Mouse (Mus musculus) heart, postnatal 4 days (tissue): ENCODE results near the gene Zdhhc22. TPM values are rescaled to one million over a fixed set of nuclear protein-coding genes. Genes with fewer than 3 reads are reported as not detected.
A peak's percentile ranks its signal among the peaks of the same experiment; 100 is the strongest.

Source experiments
- DNase-seq: peaks from one replicate; pipeline ENCODE4 v3.0.0; 2021
- microRNA-seq, 2 experiments: library from miRNA; unstranded; fragments of <30 nt; microRNA quantifications; one replicate each; pipeline ENCODE4 v1.2.0; 2021 to 2022
- total RNA-seq, 2 experiments: library from RNA; stranded (reverse); gene quantifications; 2 replicates each; pipeline ENCODE4 v1.2.3; 2021

The Zdhhc22 gene
- total RNA-seq, 2 experiments from 2014 or later, result not detected

DNA sequence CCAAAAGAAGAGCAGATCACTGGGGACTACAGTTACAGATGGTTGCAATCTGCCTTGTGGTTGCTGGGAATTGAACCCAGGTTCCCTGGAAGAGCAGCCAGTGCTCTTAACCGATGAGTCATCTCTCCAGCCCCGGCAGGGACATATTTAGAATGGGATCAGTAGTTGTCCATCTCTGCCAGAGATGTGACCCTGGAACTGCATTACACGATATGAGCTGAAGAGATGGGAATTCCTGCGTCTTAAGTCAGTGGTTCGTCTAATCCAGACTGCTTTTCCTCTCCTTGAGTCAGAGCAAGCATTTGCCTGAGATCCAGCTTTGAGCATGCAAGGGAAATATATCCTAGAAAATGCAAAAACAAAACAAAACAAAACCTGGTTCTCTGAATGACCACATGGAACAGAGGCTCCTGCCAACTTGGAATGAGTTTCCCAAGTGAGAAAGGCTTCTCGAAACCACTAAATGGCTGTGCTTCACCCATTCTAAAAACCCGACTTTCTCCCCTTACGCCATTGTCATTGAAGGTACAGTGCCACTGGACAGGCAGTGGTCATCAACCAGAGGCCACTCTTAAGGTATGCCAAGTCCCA is 54.4 kb downstream of the Zdhhc22 start:
- no peak for DNase-seq

DNA sequence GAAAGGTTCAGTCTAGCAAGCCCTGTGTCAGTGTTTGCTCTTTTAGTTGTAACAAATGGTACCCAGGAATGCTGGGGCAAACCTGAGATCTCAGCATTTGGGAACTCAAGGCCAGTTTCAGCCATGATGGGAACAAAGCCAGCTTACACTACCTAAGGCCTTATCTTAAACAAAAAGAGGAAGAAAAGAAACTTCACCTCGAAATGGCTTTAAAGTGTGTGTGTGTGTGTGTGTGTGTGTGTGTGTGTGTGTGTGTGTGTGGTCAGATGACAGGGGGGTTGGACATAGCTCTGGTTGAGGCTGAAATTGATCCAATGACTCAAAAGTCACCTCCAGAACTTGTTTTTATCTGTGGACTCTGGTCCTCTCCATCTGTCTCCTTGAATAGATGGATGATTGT is 55.5 kb downstream of the Zdhhc22 start:
- DNase-seq, result no peak

DNA sequence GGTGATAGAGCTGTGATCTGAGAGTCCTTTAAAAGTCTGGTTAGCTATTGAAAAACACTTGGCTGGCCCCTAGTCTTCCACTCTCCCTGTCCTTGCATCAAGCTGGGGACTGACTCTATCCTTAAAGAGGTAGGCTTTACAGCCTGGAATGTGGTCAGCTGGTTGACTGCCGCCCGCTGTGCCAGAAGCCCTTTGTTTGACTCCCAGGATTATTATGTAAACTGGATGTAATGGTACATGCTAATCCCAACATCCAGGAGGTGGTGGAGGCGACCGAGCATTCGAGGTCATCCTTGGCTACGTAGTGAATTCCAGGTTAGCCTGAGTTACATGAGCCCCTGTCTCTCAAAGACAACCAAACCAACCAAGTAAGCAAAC is 57.7 kb downstream of the Zdhhc22 start:
- peak; percentile 60 for DNase-seq

DNA sequence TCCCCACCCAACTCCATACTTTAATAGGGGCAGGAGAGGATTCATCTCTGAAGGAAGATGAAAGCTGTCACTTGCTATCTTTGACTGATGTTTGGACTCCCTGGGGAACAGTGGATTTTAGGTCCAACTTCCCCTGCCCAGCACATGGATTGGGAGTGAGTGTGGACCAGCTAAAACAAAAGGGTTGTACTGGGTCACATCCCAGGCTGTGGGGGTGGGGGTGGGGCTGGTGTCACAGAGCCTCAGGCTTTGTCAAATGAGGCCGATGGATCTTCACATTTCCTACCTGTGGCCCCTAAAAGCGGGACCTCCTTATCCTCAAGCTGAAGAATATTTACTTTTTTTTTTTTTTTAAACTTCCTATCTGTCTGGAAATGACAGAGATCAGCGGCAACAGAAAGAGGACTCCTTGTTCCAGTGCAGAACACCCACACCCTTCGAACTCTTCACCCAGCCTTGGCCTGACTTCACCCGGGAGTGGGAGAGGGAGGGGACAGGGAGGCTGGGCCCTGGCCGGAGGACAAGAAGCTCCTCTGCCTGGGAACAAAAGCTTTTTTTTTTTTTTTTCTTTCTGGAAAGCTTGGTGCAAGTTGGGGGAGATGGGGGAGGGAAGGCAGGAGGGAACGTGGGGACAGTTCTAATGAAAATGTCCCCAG is 58.2 kb downstream of the Zdhhc22 start:
- DNase-seq, result peak; percentile 83

DNA sequence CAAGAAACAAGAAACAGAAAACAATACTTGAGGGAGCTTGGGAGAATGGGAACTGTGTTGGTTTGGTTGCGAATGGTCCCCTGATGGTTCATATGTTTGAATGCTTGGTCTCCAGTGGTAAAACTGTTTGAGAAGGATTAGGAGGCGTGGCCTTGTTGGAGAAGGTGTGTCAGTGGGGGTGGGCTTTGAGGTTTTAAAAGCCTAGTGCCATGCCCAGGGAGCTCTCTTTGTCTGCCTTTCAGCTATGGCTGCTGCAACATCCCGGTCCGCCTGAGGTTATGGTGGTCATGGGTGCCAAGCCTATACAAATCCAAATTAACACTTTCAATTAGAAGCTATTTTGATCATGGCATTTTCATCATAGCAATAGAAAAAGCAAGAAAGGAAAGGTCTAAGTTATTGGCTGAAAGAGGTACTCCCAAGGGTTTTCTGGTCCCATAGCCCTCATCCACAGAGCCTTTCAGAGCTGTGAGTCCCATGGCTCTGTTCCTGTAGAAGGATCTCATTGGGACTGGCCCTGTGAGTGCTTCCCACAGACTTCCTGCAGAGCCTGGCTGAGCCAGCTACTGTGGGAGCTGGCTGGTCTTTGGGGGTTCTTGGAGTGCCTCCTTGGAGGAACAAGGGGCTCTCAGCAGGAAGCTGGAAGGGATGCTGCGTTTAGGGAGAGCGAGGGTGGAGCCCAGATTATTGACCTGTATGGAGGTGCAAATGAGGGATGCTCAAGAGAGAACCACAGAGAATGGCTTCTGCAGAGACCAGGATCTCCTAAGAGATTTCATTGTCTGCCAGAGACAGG is 59.1 kb downstream of the Zdhhc22 start:
- no peak for DNase-seq

Small RNA genes lying within 50 kb of the gene (microRNA-seq; reads per million reads assigned to microRNA genes)
- gene Gm25847, result 0 reads per million in 2 experiments

Other genes starting within 250 kb of the Zdhhc22 start
- 10 to 100 TPM; 85.8 to 86.2 TPM for gene Irf2bpl, start 105.6 kb downstream of the Zdhhc22 start, total RNA-seq
- 10 to 100 TPM; 34.1 to 39.3 TPM for gene Cipc, start 43.4 kb downstream of the Zdhhc22 start, total RNA-seq
- under 1 TPM; 0.18 to 0.50 TPM for gene Tmem63c, start 30.9 kb upstream of the Zdhhc22 start, total RNA-seq
- not detected for gene Ngb, start 112.1 kb upstream of the Zdhhc22 start, total RNA-seq
- 10 to 100 TPM; 51.8 to 53.9 TPM for gene Gstz1, start 156.7 kb upstream of the Zdhhc22 start, total RNA-seq
- gene Pomt2, start 157.5 kb upstream of the Zdhhc22 start, total RNA-seq, result 10 to 100 TPM; 10.7 to 11.9 TPM
- under 1 TPM; 0.17 to 0.45 TPM for gene Samd15, start 209.3 kb upstream of the Zdhhc22 start, total RNA-seq
- gene Tmed8, start 210.0 kb upstream of the Zdhhc22 start, total RNA-seq, result 1 to 10 TPM; 6.7 TPM
- gene Noxred1, start 248.3 kb upstream of the Zdhhc22 start, total RNA-seq, result under 1 TPM in 1 of 2 experiments, not detected in 1; 0.26 TPM